ENCODE assay signal across 17 mouse cellular contexts in the genomic region with DNA sequence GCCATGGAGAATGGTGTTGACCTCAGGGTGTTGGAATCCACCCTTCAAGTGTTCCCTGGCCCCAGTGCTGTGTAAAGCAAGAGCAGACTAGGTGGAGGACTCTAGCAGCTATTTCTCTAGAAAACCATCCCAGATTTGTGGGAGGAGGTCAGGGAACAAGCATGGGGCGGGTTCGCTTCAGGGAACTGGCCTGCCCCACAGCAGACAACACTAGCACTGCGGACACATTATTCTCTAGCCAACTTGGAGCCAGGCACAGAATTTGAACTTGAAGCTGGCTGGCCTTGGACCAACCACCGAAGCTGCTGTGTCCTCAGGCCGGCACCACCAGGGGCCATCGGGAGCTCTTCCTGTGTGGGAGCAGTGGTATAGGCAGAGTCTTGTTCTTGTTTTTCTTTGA.
DNase-seq lines count a peak whose midpoint lies in the region; ATAC-seq and TF ChIP-seq lines count a peak whose summit lies in the region.
"Had no signal": no experiment of that assay in that cellular context is flagged by ENCODE, and none has a peak within 500 bp of the region (broad histone marks: within the 10 kb centered on the region; RNA-seq: fewer than 3 reads in every experiment).

No protein-coding gene starts in this region.

- H3K79me2 ChIP-seq in heart, adult 2 months (replicated peaks; ENCODE audit: control insufficient read depth, insufficient read depth, low read length), result no peaks in the 10 kb centered on the region

- 69% methylated on average over 6 of the region's 6 CpGs for WGBS in heart, adult 2 months
- WGBS in heart, embryonic 11.5 days (ENCODE audit: insufficient replicate concordance), result 84% methylated on average over 6 of the region's 6 CpGs
- WGBS in thymus, adult 2 months, result 95% methylated on average over 6 of the region's 6 CpGs

- no peaks in the 10 kb centered on the region for H3K36me3 ChIP-seq in heart, adult 2 months (ENCODE audit: control insufficient read depth, insufficient read depth, low read length)
- H3K36me3 ChIP-seq in heart, embryonic 11.5 days (ENCODE audit: control insufficient read depth, insufficient read depth, low read length), result no peaks in the 10 kb centered on the region
- no peaks in the 10 kb centered on the region for H3K36me3 ChIP-seq in thymus, adult 2 months (ENCODE audit: control insufficient read depth, insufficient read depth, low read length)
- H3K36me3 ChIP-seq: forebrain, embryonic 15.5 days; hindbrain, embryonic 13.5 days; limb, embryonic 12.5 days; liver, embryonic 15.5 days; neural tube, embryonic 13.5 days had no signal

- TF ChIP-seq EP300 in heart, adult 2 months (IDR thresholded peaks at IDR 0.05; ENCODE audit: insufficient read depth, low read depth, low read length), result no peak

- H3K27me3 ChIP-seq in heart, adult 2 months (ENCODE audit: control insufficient read depth, insufficient read depth, low read length), result no peaks in the 10 kb centered on the region
- H3K27me3 ChIP-seq in heart, embryonic 11.5 days (ENCODE audit: control insufficient read depth, insufficient read depth, low read length), result no peaks in the 10 kb centered on the region
- H3K27me3 ChIP-seq in thymus, adult 2 months (ENCODE audit: control insufficient read depth, insufficient read depth, low read length), result no peaks in the 10 kb centered on the region
- H3K27me3 ChIP-seq: forebrain, embryonic 15.5 days; hindbrain, embryonic 13.5 days; limb, embryonic 12.5 days; liver, embryonic 15.5 days; neural tube, embryonic 13.5 days had no signal

- H3K9me3 ChIP-seq in heart, embryonic 11.5 days (replicated peaks; ENCODE audit: control insufficient read depth, low read length), result no peaks in the 10 kb centered on the region
- H3K9me3 ChIP-seq: forebrain, embryonic 15.5 days; hindbrain, embryonic 13.5 days; limb, embryonic 12.5 days; liver, embryonic 15.5 days; neural tube, embryonic 13.5 days had no signal

- TF ChIP-seq CTCF in heart, adult 2 months (IDR thresholded peaks at IDR 0.05), result no peak
- no peak for TF ChIP-seq CTCF in thymus, adult 2 months (IDR thresholded peaks at IDR 0.05; ENCODE audit: borderline replicate concordance, control insufficient read depth, extremely low read depth, insufficient read depth, low read length, poor library complexity)

- no peak overlapping the region for H3K9ac ChIP-seq in heart, adult 2 months (ENCODE audit: low read depth, low read length)
- no peak overlapping the region for H3K9ac ChIP-seq in heart, embryonic 11.5 days (ENCODE audit: low read depth, low read length)
- H3K9ac ChIP-seq: forebrain, embryonic 15.5 days; hindbrain, embryonic 13.5 days; limb, embryonic 12.5 days; liver, embryonic 15.5 days; neural tube, embryonic 13.5 days had no signal

- H3K4me1 ChIP-seq in heart, adult 2 months (ENCODE audit: control insufficient read depth, insufficient read depth, low read length), result no peaks in the 10 kb centered on the region
- H3K4me1 ChIP-seq in heart, embryonic 11.5 days (ENCODE audit: control insufficient read depth, insufficient read depth, low read length), result no peaks in the 10 kb centered on the region
- H3K4me1 ChIP-seq in thymus, adult 2 months (replicated peaks; ENCODE audit: control insufficient read depth, insufficient read depth, low read length), result no peaks in the 10 kb centered on the region; the same call in 1 of the 2 replicates
- H3K4me1 ChIP-seq: limb, embryonic 12.5 days; liver, embryonic 15.5 days had no signal

- H3K27ac ChIP-seq in heart, adult 2 months, result no peak overlapping the region
- H3K27ac ChIP-seq in heart, embryonic 11.5 days (ENCODE audit: low read depth, low read length), result no peak overlapping the region
- no peak overlapping the region for H3K27ac ChIP-seq in thymus, adult 2 months (ENCODE audit: control insufficient read depth, insufficient read depth, low read length)
- H3K27ac ChIP-seq: forebrain, embryonic 15.5 days; hindbrain, embryonic 13.5 days; left cerebral cortex, adult 2 months; limb, embryonic 12.5 days; liver, embryonic 15.5 days; neural tube, embryonic 13.5 days had no signal

- no peak for TF ChIP-seq POLR2A in heart, adult 2 months (IDR thresholded peaks at IDR 0.05; ENCODE audit: insufficient read depth, low read depth, low read length)
- TF ChIP-seq POLR2A in thymus, adult 2 months (IDR thresholded peaks at IDR 0.05; ENCODE audit: control insufficient read depth, extremely low read depth, insufficient read depth, low read length, poor library complexity), result no peak

- no peak overlapping the region for H3K4me2 ChIP-seq in heart, embryonic 11.5 days
- H3K4me2 ChIP-seq: forebrain, embryonic 15.5 days; hindbrain, embryonic 13.5 days; limb, embryonic 12.5 days; liver, embryonic 15.5 days; neural tube, embryonic 13.5 days had no signal

- DNase-seq in heart, adult 2 months, result peak; percentile 25 to 31
- peak; percentile 14 for DNase-seq in urinary bladder, postnatal 14 days (ENCODE audit: low spot score)
- no peak for DNase-seq in urinary bladder, postnatal 25 days (ENCODE audit: low spot score)
- peak; percentile 30 to 55 for DNase-seq in gastrocnemius, postnatal 36 days
- no peak for DNase-seq in thymus, adult 2 months
- no peak for DNase-seq in embryo, embryonic 11 days
- DNase-seq: B cell, adult 2 months; cerebellum, adult 11-12 months; thymus, postnatal 14 days had no signal

- intact Hi-C loops in heart, adult 2 months (cut with DNase I), result loop anchor here (5.0 kb wide), 1 partner anchor 291 kb away; no protein-coding TSS in a partner anchor
- intact Hi-C loops in gastrocnemius, postnatal 36 days (cut with DNase I), result no loop called here

- ATAC-seq in heart, embryonic 11.5 days (replicated peaks; ENCODE audit: insufficient number of reproducible peaks, low FRiP score, low TSS enrichment), result no peak
- ATAC-seq: forebrain, embryonic 15.5 days; intestine, embryonic 16.5 days had no signal

- no peak overlapping the region for H3K4me3 ChIP-seq in heart, adult 2 months
- H3K4me3 ChIP-seq in heart, embryonic 11.5 days (ENCODE audit: low read depth, low read length), result no peak overlapping the region
- no peak overlapping the region for H3K4me3 ChIP-seq in thymus, adult 2 months (ENCODE audit: control insufficient read depth, insufficient read depth, low read length)
- H3K4me3 ChIP-seq: forebrain, embryonic 15.5 days; hindbrain, embryonic 13.5 days; left cerebral cortex, adult 2 months; limb, embryonic 12.5 days; liver, embryonic 15.5 days; neural tube, embryonic 13.5 days had no signal

Comparison
In these comparisons a context has a peak if more than half of its experiments do, and no peak if none do; other contexts are left out.
1. DNase-seq: peak in heart, adult 2 months (2 of 2), urinary bladder, postnatal 14 days (single experiment) and gastrocnemius, postnatal 36 days (2 of 2); none in urinary bladder, postnatal 25 days (single experiment), thymus, adult 2 months (single experiment) and embryo, embryonic 11 days (single experiment).